Mouse (Mus musculus): ENCODE measurements around the gene Carns1. TPM values are rescaled to one million over a fixed set of nuclear protein-coding genes. Genes with fewer than 3 reads are reported as not detected.
"Not testable (repeated sequence)": the region's sequence is repeated elsewhere in the genome, so short reads cannot be mapped to it uniquely, and the experiment has no call there.

Gene Carns1
- total RNA-seq, 2 experiments from 2014 or later, result 36.1 to 43.3 TPM

DNA sequence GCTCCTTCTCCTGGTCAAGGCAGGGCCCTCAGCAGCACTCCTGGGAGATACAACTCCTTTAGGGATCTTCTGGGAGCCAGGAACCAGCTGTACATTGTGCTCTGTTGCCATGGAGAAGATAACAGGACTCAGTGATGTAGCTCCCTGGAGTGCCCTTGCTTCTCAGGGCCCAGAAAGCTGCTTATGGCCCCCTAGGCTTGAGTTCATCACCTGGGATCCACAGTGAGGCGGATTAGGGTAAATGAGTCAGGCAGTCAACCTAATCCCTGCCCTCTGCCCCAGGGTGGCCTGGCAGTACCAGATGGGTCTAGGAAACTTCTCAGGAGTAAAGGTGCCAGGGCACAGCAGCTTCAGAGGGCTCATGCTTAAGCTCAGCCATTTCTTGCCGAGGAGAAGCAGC, 35.8 kb downstream of the Carns1 start, which contains the start of gene Gpr152:
TSS of gene Gpr152 (plus strand) at position 342 of the 400 bp plus-strand sequence.
- intact Hi-C loops (cut with DNase I), result no loop called here
- DNase-seq, result no peak

DNA sequence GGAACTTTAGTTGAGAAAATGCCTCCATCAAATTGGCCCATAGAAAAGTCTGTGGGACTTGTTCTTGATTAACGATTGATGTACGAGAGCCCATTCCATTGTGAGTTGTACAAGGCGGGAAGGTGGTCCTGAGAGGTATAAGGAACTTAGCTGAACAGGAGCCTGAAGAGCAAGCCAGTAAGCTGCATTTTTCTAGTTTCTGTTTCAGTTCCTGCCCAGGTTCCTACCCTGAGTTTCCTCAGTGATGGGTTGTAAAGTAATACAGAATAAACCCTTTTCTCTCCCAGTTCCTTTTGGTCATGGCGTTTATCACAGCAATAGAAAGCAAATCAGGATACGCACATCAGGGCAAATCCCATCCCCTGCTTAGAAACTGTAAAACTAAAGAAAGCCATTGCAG, 37.4 kb downstream of the Carns1 start:
- no peak for DNase-seq
- intact Hi-C loops (cut with DNase I), result no loop called here

DNA sequence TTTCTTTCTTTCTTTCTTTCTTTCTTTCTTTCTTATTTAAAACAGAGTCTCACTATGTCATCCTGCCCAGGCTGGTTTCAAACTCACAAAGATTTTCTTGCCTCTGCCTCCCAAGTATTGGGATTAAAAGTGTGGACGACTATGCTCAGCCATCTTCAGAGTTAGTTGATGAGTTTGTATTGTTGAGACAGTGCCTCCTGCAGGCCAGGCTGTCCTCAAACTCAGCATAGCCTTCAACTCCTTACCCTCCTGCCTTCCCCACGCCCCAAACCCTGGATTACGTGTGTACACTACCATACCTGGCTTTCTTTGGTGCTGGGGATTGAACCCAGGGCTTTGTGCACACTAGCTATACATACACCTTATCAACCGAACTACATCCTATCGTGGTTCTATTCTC, 38.8 kb downstream of the Carns1 start:
- intact Hi-C loops (cut with DNase I), result no loop called here
- DNase-seq, result no peak

DNA sequence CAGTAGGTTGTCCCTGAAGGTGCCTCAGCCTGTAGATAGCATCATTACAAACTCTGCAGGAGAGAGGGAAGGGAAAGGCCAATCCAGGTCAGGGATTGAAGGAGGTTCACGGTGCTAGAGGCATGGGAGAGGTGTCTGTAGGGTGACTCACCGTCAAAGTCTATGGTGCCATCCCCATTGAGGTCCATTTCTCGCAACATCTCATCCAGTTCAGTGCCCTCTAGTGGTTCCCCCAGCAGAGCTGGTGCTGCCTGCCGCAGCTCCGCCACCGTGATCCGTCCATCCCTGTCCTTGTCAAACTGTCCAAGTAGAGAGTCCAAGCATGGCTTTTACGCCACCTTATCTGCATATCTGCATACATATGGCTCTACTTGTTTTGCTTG, 39.3 kb downstream of the Carns1 start:
- intact Hi-C loops (cut with DNase I); DNase-seq: not testable (repeated sequence)

DNA sequence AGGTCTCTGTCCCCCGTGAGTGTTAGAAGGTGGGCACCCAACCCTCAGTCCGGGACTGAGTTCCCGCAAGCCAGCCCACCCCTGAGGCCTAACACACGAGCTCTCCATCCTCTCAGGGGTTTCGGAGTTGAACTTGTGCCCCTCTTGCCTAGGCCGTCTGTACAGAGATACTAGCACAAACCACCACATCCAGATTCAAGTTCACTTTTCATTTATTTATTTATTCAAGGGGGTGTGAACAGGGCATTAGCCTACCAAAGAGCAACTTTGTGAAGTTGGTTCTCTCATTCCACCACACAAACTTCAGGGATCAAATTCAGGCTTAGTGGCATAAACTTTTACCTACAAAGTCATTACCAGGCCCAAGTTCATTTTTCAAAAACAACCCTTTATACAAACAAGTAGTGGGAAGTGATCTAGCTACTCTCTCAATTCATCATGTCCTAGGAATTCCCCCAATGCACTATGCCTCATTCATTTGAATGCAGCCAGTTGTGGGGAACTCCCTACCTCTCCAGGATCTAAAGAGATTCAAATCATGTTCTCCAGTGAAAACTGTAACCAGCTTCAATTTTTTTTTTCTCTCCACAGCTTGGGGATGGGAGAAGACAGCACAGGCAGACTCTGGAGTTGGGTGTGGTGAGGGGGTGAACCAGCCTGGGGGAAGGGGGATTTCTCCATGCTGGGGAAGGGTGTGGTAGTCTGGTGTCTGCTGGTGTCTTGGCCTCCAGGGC, 39.9 kb downstream of the Carns1 start:
- intact Hi-C loops (cut with DNase I); DNase-seq: not testable (repeated sequence)

DNA sequence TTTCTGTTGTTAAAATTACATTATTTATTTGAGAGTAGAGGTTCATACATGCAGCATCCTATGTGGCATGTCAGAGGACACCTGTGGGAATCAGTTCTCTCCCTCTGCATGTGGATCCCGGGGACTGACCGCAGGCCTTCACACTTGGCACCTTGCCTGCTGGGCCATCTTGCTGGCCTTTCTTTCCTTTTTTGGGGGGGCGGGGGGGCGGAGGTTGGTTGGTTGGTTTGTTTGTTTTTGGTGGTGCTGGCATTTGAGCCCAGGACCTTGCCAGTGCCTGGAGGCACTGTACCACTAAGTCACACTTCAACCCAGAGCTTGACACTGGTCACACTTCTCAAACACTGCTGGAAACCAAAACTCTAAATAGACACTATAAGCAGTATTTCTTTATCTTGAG, 40.9 kb downstream of the Carns1 start:
- DNase-seq, result no peak
- intact Hi-C loops (cut with DNase I), result no loop called here

DNA sequence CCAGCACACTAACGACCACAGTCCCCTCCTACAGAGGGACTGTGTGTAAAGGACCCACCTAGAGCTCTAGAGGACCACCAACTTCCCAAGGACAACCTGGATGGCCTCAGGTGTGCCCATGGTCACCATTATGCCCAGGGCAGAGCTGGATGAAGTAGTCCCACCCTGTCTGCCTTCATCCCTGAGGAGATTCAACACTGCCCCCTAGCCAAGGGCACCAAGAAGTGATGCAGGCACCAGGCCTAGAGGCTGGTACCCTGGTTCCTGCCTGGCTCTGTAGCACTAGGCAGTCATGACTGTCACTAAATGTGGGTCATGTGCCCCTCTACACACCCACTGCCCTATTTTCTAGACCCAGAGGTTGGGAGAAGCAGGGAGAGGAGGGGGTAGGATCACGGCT, 43.5 kb downstream of the Carns1 start:
- no peak for DNase-seq
- intact Hi-C loops (cut with DNase I), result no loop called here

DNA sequence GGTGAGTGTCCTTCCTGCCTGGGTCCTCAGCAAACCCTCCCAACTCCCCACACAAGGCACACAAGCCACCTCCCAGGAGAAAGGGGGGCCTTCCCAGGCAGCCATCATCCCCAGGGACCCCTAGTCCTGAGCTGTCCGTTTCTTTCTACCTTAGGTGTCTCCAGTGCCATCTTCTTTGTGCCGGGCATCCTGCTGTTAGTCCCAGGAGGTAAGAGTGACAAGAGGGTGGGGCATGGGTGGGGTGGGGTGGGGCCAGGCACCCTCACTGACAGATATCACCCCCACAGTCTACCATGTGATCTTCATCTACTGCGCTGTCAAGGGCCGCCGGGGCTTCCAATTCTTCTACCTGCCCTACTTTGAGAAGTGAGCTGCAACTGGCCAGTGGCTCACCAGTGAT, 44.2 kb downstream of the Carns1 start:
- no peak for DNase-seq
- intact Hi-C loops (cut with DNase I), result no loop called here

DNA sequence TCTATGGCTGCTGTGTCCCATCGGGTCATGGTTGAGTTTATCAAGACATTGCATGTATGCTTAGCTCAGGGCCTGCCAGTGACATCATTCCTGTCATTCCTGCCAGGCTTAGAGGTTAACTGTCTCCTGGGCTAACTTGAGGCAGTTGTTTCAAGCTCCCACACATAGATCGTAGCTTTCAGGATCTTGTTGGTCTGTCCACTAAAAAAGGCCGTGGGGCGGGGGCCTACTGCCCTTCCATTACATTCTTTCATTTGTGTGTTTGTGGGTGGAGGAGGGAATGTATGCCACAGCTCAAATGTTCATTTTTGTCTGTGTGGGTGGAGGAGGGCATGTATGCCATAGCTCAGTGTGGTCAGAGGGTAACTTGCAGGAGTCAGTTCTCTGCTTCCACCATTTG, 45.2 kb downstream of the Carns1 start:
- intact Hi-C loops (cut with DNase I), result no loop called here
- no peak for DNase-seq

DNA sequence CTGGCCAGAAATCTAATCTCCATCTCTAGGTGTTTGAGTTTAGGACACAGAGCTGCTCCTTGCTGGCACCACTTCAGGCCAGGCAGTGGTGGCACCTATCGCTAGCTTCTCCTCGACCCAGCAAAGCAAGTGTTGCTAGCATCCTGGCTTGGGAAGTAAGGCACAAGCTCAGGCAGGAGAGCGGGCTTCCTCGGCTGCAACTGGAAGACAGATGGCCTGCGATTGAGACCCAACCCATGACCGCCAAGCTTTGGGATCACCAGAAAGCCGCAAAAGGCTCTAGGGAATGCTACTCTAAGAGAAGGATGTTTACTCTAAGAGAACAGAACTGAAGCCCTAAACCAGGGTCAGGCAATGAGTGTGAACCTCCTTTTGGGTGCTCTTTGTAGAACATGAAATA, 45.8 kb downstream of the Carns1 start:
- intact Hi-C loops (cut with DNase I), result loop anchor here (5.0 kb wide), 1 partner anchor 68 kb away; no protein-coding TSS in a partner anchor
- DNase-seq, result no peak

DNA sequence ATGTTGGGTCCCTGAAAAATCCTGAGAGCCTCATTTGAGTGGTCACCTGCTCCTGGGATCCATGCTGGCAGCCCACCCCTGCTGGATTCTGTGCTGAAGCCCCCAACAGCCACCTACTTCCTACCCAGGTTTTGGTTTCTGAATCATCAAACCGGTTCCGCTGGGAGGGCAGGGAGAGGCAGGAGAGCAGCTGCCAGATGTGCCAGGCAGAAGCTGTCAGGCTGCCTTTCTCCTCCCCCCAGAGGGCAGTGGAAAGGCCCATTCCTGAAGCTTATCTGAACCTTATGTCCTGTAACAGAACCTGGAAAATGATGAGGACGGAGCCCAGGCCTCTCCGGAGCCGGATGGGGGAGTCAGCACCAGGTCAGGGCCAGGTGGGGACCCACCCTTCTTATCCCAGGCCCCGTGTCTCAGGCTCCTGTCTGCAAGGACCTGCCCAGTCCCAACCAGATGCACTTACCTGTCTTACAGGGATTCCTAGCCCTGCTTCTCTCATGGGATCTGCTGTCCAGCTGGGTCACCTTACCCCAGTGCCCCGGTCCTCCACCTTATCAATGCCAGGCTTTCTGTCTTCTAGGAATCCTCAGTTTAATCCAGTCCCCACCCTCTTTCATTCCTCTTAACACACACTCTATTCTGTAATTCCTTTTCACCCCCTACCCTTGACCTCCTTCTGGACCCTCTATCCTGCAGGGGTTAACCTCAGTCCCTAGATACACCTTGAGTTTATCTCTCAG, 48.4 kb downstream of the Carns1 start:
- intact Hi-C loops (cut with DNase I), result loop anchor here (2.0 to 5.0 kb wide), 2 partner anchors 70 to 102 kb away; no protein-coding TSS in a partner anchor
- DNase-seq, result no peak

DNA sequence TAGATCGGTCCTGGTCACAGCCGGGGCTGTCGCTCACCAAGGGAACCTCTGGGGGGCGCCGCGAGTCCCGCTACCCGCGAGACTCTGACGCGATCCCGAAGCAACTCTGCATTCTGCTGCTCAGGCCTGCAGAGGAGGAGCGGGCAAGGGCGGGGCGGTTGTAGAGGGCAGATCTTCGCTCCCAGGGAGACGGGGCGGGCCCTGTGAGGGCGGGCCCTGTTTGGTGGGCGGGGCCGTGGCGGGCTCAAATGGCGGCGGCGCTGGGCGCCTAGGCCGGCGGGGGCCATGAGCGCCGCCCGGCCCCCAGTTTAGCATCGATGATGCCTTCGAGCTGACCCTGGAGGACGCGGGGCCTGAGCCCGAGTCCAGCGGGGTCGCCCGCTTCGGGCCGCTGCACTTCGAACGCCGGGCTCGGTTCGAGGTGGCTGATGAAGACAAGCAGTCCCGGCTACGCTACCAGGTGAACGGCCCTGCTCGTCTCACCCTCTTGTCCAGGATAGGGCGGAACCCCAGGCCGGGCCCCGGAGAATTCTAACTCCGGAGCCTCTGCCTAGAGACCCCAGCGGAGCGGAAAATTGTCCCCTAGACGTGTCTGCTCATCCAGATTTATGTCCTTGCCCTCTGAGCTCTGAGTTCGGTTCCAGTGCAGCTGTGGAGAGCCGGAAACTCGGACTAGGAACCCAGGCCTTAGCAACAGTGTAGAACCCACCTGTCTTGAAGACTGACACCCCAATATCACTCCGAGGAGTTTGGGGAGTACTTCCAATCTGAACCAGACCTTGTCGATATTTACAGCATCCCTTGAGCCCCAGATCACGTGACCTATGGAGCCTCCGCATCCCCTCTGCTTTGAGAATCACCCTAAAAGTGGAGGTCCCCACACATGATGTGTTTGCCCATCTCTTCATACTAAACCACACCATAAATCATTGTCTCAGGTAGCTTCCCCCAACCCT, 49.3 kb downstream of the Carns1 start, which contains the start of gene Aip:
TSS of gene Aip (minus strand) at position 118 of the 956 bp plus-strand sequence.
- intact Hi-C loops (cut with DNase I), result loop anchor here (2.0 to 5.0 kb wide), 2 partner anchors 71 to 103 kb away; no protein-coding TSS in a partner anchor
- peak; percentile 98 for DNase-seq

DNA sequence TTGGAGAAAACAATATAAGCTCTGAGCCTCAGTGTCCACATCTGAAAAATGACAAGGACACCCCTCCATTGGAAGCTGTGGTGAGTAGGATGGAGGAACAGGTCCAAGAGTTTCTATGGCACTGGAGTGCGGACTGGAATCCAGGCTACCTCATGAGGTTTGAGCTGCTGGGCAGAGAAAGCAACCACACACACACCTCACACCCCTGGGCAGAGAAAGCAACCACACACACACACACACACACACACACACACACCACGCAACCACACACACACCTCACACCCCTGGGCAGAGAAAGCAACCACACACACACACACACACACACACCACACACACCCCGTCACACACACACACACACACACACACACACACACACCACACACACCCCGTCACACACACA, 50.0 kb downstream of the Carns1 start:
- not testable (repeated sequence) for DNase-seq
- intact Hi-C loops (cut with DNase I), result loop anchor here (5.0 kb wide), 1 partner anchor 72 kb away; no protein-coding TSS in a partner anchor

DNA sequence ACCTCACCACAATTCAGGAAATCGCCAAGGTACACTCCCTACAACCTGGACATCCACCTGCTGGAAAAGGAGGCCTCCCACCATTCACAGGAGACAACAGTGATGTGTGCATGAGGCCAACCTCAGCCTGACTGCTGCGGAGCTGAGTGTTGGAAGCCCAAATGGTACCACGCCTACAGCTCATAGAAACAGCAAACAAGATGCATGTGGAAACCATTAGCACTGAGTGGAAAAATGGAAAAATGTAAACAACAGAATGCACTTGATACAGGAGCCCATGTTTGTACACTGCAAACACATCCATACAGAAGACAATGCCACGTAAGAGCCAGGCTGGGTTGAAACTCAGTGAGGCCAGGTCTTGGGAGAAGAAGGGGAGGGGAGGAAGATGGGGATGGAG, 50.8 kb downstream of the Carns1 start:
- DNase-seq, result no peak
- intact Hi-C loops (cut with DNase I), result no loop called here

DNA sequence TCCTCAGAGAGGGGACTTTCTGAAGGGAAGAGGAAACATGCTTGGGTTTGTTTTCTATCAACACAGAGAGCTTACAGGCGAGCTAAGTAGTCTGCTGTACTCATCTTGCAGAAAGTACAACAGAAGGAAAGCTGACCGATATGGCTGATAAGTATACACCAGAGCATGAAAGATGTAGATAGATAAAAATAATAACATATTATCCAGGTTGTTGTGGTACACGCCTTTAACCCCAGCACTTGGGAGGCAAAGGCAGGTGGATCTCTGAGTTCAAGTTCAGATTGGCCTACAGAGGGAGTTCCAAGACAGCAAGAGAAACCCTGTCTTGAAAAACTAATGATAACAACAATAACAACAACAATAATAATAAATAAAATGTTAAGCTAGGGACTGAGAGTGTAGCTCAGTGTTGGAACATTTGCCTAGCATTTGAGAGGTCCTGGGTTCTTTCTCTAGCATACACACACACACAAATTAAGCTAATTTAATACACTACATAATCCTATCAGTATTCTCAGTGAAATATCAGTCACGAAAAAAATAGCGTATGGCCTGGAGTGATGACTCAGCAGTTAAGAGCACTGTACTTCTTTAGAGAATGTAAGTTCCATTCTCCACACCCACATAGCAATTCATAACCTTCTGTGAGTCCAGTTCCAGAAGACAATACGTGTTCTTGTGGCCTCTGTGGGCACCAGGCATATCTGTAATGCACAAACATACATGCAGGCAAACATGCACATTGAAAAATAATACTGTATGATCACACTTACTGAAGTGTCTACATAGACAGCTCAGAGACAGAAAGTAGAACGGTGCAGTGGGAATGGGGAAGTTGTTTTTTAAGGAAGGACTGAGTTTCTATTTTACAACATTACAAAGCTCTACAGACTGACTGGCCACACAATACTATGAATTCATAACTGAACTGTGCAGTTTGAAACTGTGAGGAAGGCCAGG, 52.6 kb downstream of the Carns1 start:
- intact Hi-C loops (cut with DNase I), result no loop called here
- DNase-seq, result no peak

DNA sequence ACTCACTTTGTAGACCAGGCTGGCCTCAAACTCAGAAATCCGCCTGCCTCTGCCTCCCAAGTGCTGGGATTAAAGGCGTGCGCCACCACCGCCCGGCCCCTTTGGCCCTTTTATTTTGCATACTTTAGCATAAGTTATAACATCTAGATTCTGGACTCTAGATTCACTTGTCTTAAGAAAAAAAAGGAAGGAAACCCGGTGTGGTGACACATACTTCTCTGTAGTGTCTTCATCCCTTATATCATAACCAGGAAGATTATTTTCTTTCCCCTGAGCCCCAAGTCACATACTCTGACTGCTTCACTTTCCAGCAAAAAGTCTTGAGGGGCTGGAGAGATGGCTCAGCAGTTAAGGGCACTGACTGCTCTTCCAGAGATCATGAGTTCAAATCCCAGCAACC, 53.4 kb downstream of the Carns1 start:
- DNase-seq; intact Hi-C loops (cut with DNase I): not testable (repeated sequence)

DNA sequence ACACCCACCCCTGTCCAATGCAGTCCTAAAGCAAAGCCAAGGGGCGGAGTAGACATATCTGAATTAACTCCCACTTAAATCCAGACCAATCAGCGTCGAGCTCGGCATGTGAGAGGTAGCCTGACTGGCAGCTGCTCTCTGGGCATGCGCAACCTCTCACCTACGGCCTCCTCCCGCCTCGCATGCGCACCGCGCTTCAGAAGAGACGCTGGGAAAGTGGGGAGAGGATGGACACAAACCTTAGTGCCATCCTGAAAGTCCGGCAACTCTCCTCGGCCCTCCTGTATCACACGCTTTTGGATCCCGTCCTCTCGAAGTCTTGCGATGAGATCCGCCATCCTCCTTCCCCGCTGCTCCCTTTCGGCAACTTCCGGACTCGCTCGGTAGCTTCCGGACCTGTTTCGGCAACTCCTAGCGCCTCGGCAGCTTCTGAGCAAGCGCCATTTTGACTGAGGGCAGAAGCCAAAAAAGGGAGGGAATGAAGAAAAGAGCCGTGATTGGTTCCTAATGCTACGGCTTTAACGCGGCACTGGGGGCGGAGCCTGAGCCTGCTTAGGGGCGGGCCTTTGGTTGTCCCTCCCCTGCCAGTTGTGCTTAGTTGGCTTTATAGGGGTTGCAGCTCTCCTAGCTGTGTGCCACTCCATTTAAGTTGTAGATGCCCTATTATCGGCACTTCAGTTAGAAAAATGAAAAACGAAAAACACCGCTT, 54.0 kb downstream of the Carns1 start:
- intact Hi-C loops (cut with DNase I), result no loop called here
- DNase-seq, result peak; percentile 94 to 99

DNA sequence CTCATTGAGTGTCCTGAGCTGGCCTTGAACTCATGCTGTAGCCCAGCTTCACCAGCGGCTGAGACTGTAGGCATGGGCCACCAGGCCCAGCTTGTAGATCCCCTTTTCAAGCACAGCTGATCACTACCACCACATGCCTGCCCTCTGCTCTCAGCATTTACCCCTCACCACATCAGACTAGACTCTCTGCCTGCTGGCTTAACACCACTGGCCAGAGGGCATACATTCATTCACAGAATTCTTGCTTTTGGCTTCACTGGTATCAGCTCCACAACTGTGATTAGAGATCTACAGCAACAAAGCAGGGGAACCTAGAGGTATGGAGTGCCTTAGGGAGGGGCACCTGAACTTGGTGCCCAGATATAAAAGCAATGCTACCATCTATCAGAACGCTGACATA, 54.8 kb downstream of the Carns1 start:
- intact Hi-C loops (cut with DNase I), result no loop called here
- DNase-seq, result no peak
